Mouse (Mus musculus): ENCODE measurements around the gene Kif14.

DNA sequence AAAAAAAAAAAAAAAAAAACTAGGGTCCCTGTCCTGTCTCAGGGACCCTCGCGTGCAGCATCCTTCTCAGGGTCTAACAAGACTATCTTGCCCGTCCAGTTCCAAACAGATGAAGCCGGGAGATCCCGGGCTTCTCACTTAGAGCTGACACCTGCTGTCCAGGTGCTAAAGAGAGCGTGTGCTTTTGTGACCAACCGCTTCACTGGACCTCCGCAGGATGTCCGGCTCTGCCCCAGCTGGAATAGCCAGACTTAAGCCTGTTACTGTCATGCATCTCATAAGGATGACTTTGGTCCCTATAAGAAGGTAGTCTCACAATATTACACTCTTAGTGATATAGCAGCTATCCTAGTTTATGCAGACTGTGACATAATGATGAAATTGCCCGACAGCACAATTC, 105.4 kb downstream of the Kif14 start:
- TF ChIP-seq POLR2A (IDR thresholded peaks at IDR 0.05; ENCODE audit: insufficient read depth, low read depth, low read length) (no peak), CTCF (IDR thresholded peaks at IDR 0.05) (no peak)

All from heart, adult 2 months (tissue).